Mouse (Mus musculus) subcutaneous adipose tissue, adult 2 months (tissue): Measurements from ENCODE around the gene Gm3488. TPM values are rescaled to one million over a fixed set of nuclear protein-coding genes. Genes with fewer than 3 reads are reported as not detected.

Source experiments
- polyA plus RNA-seq: library from polyadenylated mRNA; depleted of rRNA; stranded (reverse); fragments of >200 nt; gene quantifications from 2 replicates; pipeline ENCODE4 v1.2.3, GENCODE M21; 2012; ENCODE audit warnings: low replicate concordance; rRNA removed

The Gm3488 gene
- polyA plus RNA-seq, result 0.14 and 0.47 TPM in 2 replicates

DNA sequence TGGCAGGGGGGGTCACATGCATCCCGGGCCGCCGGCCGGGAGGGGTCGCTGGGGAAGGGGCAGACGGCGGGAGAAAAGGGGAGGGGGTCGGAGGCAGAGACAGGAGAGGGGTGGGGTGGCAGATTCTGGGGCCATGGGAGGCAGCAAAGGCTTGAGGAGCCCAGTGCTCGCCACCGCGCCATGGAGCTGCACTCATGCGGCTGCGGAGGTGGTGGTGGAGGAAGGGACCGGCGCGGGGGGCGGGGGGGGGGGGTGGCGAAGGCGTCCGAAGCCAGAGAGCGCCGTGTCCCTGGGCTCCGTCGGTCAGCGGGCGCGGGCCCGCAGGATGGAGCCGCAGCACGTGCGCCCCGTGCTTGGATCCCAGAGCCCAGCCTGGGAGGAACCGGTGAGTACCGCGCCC is at the start of gene Gm3488:
Gene Gm3488 (plus strand): TSS at position 301 of the 400 bp plus-strand sequence.

DNA sequence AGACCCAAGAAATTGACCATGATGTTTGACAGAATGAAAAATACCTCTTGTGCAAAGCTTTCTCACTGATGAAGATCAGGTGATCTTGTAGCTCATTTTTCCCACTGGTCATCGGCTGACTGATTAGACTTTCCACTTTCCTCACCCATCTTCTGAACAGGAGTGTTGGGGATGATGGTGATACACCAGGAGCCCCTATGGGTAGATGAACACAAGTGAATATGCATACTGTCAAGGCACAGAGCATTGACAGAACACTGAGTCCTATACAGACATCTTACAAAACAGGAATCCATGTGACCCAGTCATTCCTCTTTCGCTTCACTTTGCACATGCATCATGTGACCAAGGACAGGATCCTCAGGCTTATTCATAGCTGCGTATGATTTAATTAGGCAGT is 46.1 kb upstream of the Gm3488 start, which contains the start of gene Gm3194:
Gene Gm3194 (minus strand): TSS at position 101 of the 400 bp plus-strand sequence.

DNA sequence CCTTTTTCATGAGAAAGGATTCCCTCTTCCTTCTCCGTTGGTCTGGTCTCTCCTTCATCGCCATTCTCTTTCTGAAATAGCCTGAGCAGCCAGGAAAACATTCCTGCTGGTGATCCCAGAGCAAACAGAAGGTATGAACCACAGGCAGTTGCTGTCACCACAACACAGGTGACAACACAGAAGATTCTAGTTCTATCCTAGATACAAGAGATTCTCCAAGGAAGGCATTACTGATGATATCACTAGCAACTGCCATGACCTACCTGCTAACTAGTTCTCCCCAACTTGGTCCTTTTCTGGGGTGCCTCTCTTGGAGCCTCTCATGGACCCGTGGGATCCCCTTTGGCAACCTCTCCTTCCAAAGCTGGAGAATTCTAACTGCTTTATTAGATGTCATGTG is 23.7 kb upstream of the Gm3488 start, which contains the start of gene Gm8246:
Gene Gm8246 (minus strand): TSS at position 101 of the 400 bp plus-strand sequence.

DNA sequence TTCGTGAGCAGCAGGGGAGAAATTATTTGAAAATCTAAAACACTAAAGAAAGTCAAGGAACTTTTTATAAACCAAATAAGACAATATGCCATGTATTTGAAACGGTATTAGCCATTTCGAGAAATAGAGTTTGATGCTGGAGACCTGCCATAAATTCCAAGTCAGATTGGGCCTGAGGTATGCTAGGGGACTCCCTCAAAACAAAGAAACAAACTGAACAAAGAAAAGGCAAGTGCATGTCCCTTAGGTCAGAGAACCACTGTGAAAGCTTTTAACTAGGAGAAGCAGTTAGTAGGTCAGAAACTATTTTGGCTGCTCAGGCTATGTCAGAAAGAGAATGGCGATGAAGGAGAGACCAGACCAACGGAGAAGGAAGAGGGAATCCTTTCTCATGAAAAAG is 17.6 kb upstream of the Gm3488 start, which contains the start of gene Gm3187:
Gene Gm3187 (plus strand): TSS at position 301 of the 400 bp plus-strand sequence.

DNA sequence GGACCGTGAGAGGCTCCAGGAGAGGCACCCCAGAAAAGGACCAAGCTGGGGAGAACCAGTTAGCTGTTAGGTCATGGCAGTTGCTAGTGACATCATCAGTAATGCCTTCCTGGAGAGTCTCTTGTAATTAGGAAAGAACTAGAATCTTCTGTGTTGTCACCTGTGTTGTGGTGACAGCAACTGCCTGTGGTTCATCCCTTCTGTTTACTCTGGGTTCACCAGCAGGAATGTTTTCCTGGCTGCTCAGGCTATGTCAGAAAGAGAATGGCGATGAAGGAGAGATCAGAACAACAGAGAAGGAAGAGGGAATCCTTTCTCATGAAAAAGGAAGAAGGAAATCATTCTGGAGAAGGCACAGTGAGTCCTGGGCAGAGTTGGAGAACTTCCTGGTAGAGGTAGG is 36.7 kb downstream of the Gm3488 start, which contains the start of gene Gm3532:
Gene Gm3532 (plus strand): TSS at position 301 of the 400 bp plus-strand sequence.

Other genes with a start within 250 kb of the Gm3488 start
- not detected in 2 replicates for gene Gm3526, start 241.1 kb upstream of the Gm3488 start, polyA plus RNA-seq
- not detected in 2 replicates for gene Gm3542, start 166.7 kb upstream of the Gm3488 start, polyA plus RNA-seq
- gene Gm3500, start 112.6 kb upstream of the Gm3488 start, polyA plus RNA-seq, result 0.09 and 0.28 TPM in 2 replicates
- 0.17 and 0.92 TPM in 2 replicates for gene Gm3194, start 46.2 kb upstream of the Gm3488 start, polyA plus RNA-seq
- gene Gm8246, start 23.8 kb upstream of the Gm3488 start, polyA plus RNA-seq, result not detected in 2 replicates
- not detected in 2 replicates for gene Gm3187, start 17.5 kb upstream of the Gm3488 start, polyA plus RNA-seq
- gene Gm3532, start 36.8 kb downstream of the Gm3488 start, polyA plus RNA-seq, result not detected in 2 replicates
- gene Gm8265, start 131.4 kb downstream of the Gm3488 start, polyA plus RNA-seq, result not detected in 2 replicates
- not detected in 2 replicates for gene Gm9603, start 185.8 kb downstream of the Gm3488 start, polyA plus RNA-seq
- gene Gm3373, start 239.9 kb downstream of the Gm3488 start, polyA plus RNA-seq, result 0.19 and 2.4 TPM in 2 replicates